Mouse (Mus musculus) heart, adult 11 months (tissue): ENCODE measurements at regions not wholly inside any gene's neighbourhood (a gene's known extent, or its start where the extent isn't known, plus 50 kb on each side); places are given as distances from the start of the nearest gene placed in this dataset.

Experiments
- DNase-seq: peaks from one replicate; pipeline ENCODE4 v3.0.0; 2022

DNA sequence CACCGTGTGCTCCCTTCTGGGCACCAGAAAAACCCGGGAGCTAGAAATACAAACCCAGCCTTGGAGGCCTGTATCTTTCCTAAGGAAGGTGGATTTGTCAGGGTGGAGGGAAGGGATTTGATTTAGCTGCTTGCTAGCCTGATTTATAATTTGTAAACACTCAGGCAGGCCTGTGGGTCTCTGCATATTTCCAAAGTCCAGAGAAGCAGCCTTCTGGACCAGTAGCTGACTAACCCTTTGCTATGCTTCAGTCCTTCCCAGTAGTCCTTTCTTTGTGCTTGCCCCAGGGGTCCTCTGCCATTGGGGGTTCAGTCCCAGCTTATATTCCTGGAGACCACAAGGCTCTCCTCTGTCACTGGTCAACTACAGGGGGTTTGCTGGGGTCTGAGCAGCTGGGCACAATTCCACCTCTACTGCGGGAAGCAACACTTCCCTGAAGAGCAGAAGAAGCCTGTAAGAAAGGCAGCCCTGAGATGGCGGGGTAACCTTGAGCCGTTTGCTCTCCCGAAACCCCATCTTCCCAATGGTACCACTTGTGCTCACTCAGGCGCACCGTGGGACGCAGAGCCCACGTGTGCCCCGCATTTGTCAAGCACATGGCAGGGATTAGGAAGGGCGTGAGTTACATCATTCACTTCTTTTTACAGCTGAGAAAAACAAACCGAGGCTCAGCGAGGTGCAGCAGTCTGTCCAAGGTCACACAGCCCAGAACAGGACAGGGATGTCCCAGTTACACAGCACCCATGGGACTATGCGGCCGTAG lies 85.7 kb downstream of the 1700001O22Rik start:
- no peak for DNase-seq

DNA sequence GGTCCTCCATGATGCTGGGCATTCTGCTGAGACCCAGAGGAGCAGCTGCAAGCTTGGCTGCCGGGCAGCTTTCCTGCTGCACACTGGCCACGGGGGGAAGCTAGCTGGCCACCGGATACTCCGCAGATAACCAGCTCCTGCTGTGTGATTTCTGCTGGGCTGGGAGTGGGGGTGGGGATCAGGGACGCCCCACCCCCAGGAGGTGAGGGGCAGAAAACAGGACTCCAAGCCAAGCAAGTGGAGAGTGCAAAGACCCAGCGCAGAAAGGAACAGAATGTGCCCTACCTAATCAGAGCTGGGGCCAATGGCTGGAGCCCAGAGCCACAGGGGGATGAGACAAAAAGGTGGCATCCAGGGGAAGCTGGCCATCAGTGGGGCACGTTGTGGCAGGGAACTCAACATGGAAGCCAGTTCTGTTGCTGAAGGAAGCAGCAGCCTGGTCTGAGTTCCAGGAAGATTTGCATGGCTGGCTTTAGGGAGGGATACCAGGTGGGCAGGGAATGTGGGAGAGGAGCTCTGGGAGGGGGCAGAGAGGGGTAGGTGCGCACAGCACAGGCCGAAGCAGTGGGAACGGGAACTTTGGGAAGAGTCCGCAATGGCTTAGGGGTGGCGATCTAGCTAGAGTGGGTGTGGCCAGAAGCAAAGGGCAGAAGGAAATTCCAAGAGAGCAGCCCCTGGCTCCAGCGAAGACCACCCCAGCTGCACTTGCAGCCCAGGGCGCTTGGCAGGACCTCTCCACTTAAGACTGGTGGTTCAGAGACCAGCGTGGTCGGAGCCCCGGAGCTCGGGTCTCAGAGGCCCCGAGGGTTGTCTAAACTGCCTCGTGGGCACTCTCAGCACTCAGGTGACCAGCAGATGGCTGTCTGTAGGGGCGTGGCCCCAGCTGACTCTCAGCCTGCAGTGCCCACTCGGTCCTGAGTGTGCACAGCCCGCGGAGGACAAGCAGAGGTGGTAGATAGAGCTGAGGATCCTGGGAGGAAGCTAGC lies 86.6 kb downstream of the 1700001O22Rik start:
- peak; percentile 99 for DNase-seq

DNA sequence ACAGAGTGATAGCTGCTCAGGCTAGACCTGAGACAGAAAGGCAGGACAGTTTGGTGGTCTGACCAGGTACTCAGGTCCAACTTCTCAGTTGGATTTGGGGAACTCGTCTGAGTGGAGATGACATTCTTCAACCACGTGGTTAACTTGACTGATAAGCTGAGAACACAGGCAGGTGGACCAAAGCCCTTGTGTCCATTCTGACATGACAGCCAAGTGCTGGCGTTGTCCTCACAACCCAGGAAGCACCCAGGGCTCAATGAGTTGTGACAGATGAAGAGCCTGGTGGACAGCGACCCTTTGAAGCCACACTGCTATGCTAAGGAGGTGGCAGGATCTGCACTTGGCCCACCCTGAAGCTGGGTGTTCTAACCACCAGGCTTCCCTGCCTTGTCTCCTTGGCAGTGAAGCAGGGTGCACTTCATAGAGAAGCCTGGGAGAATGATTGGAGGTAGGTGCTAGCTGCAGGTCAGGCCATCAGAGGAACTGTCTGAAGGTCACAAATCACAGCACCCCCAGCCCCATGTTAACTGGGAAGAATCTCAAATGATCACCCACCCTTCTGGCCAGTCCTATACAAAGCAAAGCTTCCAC lies 87.6 kb downstream of the 1700001O22Rik start:
- peak; percentile 92 for DNase-seq

DNA sequence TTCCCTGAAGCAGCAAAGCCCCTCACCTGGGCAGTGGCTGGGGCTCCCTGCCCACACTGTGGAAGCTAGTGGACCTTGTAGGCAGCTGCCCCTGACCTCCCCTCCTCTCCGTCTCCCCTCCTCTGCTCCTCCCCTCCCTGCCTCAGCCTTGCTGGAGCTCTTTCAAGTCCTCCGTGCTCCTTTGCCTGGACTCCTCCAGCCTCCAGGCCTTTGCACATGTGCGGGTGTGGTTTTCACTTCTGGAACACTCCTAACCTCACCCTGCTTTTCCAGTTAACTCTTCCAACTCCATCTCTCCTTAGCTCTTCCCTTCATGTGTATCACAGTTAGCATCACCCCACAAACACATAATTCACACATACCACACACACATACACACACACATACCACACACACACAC lies 89.9 kb downstream of the 1700001O22Rik start:
- DNase-seq: peak; percentile 98

DNA sequence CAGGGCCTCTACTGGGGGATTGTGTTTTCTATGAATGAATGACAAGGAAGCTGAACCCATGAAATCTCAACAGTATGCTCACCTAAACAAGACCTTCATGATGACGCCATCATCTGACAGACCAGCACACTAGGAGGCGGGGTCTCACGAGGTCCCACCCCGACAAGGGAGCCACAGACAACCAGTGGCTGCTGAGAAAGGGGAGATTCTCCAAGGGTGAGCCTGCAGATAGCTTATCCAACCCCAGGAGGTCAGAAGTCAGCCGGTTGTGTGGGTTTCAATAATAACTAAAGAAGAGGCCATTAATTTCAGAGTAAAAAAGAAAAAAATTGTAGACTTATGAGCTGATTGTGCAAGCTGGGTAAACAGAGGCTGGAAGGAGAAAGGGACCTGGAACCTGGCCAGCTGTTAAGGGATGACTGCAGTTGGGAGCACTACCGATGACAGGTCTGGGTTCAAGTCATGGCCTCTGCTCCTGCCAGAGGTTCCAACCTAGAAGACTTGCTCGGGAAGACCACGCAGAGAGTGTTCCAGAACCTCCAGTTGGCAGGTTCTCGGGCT lies 90.5 kb downstream of the 1700001O22Rik start:
- peak; percentile 95 for DNase-seq

DNA sequence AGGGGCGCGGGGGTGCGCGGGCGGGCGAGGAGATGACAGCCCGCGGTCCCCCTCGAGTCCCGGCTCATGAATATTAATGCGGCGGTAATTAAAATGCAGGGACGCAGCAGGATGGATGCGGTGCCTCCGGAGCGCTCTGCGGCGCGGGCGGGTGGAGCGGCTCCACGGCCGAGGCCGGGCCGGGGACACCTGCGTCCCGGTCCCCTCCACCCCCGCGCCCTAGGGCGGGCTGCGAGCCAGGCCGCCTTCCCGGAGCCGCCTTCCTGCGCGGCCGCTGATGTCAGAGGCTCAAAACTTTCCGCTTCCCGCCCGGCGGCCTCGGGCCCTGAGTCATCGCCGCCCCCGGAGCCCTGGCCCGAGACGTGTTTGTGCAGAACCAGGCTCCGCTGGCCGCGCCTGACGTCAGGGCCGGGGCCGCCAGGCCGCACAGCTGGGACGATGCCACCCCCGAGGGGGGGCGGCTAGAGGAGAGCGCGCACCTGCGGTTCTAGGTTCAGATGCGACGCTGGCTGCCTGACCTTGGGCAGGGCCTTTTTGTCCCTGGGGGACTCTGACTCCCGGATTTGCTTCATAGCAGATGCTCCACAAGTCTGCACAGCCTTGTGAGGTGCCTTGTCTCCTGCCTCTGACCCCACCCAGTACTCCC lies 91.5 kb downstream of the 1700001O22Rik start:
- DNase-seq: peak; percentile 100

DNA sequence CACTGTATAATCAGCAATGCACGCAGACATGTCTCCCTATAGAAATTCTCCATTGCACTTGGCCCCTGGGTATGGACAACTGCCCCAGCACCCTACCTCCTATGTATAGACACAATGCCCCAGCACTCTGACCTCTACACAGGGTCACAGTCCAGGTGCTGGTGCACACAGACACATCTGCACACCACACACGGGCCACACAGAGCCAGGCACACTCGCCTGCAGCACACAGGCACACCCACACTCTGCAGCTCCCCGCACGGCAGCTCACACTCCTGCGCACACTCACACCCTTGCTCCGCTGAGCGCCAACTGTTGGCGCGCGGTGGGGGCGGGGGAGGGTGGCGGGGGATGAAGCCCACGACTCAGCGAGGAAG lies 92.0 kb downstream of the 1700001O22Rik start:
- no peak for DNase-seq

DNA sequence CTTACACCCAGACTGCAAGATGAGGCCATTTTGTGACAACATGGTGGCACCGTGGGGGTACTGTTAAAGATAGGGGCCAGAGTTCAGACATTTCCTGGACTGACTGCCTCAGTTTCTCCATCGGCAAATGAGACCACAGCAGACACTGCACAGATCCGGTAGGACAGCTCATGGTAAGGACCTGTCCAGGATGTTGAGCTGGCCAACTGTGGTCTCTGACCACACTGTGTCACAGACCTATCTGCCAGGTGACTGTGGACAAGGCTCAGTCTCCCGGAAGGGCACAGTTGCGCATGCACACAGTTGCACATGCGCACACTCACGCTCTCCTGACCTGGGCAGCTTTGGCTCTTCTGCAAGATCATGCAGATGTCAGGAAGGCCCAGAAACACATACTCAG lies 92.6 kb downstream of the 1700001O22Rik start:
- peak; percentile 92 for DNase-seq

DNA sequence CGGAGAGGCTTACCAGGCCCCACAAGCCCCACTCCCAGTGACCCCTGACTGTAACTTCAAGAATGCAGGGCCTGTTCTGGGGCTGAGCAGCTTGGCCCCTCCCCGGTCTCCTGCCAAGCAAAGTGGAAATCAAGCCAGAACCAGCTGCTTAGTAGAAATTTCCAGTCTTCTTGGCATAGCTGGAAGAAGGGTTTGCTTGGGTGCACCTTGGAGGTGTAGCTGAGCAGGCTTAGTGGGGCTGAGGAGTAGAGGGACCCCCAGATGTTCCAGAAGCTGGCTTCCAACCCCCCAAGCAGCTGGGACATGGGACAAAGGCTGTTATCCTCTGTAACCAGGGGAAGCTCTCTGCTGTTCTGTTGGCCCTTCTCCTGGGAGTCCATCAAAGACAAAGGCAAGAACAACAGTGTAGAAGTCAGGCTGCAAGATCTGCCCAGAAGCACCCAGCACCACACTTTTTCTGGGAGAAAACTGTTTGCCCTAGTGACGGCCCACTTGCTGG lies 94.0 kb downstream of the 1700001O22Rik start:
- DNase-seq: peak; percentile 97

DNA sequence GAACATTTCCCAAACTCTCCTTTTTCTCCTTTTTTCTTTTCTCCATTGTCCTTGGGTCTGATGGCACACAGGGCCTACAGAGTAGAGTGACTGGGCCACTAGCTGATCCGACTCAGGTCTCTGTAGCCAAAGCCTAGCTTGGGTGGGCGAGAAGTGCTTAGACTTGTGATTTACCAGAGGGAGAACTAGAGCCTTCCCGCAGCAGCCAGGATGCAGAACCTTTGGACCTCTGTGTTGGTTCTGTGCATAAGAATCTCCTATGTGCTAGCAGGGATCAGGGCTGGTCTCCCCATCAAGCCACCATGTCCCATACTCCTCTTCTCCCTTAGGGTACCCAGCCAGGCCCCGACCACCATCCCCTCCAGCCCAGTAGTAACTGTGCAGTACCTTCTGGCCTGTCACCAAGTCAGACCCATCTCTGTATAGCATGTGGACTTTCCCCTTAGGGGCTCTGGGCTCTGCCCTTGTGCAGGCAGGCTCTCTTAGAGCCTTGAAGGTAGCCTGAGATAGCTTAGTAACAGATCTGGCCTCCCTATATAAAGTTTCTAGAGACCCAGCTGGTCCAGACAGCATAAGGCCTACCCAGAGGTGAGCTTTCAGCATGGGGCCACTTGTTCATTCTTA lies 94.6 kb downstream of the 1700001O22Rik start:
- DNase-seq: peak; percentile 94

DNA sequence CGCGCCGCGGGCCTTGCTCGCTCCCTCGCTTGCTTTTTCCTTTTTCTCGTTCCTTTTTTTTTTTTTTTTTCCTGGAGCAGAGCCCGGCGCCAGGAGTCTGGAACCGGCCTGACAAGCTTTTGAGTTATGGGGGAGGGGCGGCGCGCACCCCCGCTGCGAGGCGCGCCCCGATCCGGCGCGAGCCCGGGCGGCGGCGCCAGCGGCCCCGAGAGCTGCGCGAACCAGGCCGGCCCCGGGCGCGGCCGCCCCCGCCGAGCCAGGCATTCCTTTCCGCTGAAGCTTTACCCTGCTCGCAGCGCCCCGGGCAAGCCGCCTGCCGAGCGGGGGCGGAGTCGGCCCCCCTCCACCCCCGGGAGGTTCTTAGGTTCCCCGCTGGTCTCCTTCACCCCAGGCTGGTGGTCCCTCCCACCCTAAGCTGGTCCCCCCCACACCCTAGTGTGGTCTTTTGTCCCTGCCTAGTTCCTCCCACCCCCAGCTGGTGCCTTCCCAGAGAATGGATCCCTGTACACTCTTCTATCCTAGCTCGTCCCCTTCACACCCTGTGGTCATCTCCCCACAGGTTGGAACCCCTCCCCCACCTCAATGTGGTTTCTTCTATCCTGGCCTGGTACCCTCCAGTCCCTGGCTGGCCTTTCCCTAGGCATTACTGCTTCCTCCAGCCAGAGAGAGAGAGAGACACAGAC lies 95.3 kb downstream of the 1700001O22Rik start:
- peak; percentile 99 for DNase-seq

DNA sequence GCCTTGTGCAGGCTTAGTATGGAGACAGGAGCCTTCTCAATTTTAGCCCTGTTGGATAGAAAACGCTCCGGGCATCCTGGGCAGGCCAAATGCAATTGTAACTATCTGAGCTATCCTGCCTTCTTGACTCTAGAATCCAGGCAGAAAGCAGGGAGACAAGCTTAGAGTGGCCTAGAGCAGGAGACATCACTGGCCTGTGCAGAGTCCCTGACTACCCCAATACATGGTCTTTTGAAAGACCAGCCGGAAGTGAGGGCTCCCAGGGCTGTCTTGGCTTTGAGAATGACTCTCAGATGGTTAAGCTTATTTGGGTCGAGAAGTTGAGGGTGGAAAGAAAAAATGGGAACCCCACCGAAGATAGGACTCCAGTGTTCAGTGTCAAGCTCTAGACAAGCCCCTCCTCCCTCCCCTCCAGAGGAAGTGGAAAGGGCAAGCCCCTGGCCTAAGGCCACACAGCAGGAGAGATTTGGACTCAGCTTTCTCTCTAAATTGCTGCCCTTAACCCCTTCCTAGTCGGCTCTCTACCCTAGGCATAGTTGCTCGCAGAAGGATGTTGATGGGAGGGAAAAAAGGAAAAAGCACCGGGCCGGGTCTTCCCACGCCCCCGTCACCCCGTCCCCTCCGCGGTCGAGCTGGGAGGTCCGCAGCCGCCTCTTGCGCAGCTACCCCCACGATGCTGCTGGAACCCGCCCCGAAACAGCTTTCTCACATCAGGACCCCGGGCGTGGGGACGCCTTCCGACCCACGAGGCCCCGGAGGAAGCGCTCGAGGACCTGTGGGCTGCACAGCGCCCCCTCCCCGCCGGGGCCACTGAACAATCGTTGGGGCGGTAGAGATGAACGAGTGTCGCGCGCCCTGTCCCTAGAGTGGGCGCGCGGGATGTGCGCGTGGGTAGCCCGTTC lies 96.1 kb downstream of the 1700001O22Rik start:
- peak; percentile 99 for DNase-seq

DNA sequence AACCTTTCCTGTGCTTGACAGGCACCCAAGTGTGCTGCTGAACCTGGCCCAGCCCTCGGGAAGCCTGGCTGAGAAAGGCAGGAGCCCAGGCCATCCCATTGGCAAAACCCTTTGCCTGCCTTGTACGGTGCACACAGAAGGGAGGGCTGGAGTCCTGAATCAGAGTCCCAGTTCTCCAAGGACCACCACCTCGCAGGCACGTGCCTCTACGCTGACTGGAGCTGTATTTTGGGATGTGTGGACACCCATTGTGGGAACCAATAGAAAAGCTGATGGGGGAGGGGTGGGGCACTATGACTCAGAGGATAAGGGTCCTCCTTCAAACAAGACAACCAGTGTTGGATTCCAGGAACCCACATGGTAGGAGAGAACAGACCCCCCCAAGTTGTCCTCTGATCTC lies 97.4 kb downstream of the 1700001O22Rik start:
- DNase-seq: peak; percentile 93

DNA sequence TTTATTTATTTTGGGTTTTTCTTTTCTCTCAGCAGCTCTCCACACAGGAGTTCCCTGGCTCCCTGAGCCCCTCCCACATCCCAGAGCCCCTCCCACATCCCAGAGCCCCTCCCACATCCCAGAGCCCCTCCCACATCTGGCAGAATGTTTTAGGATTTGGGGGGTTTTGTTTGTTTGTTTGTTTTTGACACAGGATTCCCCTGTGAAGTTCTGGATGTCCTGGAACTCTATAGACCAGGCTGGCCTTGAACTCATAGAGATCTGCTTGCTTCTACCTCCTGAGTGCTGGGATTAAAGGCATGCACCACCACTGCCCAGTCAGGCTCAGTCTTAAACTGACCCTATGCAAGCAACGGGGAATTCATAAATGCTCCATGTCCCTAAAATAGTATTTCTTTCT lies 100.2 kb downstream of the 1700001O22Rik start:
- no peak for DNase-seq

DNA sequence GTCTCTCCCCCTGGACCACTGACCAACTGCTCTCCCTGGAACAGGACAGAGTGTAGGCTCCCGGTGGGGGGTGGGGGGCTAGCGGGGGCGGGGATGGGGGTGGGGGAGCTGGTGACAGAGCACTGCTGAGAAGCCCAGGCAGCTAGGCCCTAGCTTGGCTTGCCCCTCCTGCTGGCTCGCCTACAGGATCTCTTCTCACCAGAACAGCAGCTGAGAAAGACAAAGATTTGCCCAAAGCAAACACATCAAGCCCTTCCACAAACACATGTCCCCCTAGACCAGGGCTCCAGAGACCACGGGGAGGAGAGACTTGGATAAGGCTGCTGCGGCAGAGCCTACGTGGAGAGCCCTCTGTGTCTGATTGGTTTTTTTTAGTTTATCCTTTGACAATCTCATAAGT lies 100.8 kb downstream of the 1700001O22Rik start:
- DNase-seq: peak; percentile 94

DNA sequence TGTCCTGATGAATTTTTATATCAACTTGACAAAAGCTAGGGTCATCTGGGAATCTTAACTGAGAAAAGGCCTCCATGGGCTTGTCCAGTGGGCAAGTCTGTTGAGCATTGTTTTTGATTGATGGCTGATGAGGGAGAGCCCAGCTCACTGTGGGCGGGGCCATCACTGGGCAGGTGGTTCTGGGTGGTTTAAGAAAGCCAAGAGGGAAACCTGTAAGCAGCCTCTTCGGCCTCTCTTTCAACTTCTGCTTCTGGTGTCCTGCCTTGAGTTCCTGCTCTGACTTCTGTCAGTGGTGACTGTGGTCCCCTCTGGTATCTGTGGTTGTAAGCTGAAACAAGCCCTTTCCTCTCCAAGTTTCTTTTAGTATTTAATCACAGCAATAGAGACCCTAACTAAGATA lies 102.6 kb downstream of the 1700001O22Rik start:
- peak; percentile 90 for DNase-seq

DNA sequence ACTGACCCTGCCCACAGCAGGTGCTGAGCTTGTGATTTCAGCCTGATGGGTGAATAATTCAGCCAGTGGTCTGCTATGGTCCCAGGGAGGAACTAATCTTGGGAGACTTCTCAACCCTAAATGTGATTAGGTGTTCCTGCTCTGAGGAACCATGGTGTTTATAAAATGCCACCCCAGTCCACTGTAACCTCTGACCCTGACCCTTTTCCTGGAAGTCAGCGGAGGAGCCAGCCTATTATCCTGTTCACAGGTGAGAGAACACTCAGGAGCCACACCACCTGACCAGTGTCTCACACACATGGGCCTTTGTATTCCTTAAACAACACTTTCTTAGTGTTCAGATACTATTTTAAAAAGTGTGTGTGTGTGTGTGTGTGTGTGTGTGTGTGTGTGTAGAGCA lies 103.0 kb downstream of the 1700001O22Rik start:
- DNase-seq: no peak

DNA sequence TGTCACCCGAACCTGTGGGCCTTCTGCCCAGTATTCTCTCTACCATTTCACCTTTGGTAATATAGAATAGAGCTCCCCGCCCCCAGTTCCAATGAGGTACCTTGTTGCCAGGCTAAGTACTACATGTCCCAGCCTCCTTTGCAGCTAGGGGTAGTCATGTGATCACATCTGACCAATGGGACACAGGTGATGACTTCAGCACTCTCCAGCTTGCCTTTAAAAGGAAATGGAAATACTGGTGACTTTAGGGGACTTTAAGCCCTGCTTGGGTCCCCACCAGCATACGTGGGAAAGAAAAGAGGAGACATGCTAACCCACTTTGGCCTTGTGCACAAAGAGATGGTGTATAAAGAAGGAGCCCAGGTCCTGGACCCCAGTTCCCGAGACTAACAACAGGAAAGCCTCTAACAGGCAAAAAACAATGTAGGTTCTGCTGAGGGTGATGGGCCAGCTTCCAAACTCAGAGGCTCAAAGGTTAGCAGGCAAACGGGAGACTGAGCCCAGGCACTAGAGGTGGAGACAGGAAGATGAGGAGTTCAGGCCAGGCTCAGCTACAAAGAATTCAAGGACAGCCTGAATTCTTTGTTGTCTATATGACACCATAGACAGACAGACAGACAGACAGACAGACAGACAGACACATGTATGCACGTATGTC lies 103.5 kb downstream of the 1700001O22Rik start:
- DNase-seq: peak; percentile 99

DNA sequence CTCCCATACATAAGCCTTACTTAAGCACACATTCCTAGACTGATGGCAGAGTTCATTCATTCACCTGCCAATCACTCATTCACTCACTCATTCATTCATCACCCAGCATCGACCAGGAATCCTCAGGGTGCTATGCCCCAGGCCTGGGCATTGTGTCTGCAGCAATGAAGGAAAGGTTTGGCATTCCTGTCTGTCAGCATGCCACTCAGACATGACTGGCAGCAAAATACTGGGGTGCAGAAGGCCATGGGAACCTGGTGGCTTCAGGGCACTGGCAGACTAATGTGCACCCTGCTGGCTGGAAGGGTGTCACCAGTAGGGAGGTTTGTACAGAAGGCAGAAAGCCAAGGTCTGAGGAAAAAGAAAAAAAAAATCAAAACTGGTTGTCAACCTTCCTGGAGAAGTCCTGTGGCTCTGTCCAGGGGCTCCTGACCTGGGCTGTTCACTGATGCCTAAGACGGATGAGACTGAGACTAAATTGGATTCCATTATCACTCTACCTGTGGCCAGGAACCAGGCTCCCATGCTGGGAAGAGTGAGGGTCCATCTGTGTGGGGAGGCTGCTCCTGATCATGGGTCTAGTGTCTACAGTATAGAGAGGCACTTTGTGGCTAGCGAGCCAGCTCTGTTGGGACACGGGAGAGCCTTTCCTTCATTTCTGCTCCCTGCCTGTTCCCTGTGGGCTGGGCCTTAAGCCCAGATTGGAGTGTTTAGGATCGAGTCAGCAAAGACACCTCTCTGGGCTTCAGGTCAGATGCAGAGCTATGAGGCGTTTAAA lies 104.1 kb downstream of the Cstad start:
- peak; percentile 93 for DNase-seq
